Mouse (Mus musculus) embryo, embryonic 9.5 days (tissue): ENCODE data around the gene Drap1.

Experiments
- DNase-seq: peaks from one replicate; pipeline ENCODE4 v3.0.0-alpha.2; 2017; ENCODE audit errors: extremely low spot score

The Drap1 gene

DNA sequence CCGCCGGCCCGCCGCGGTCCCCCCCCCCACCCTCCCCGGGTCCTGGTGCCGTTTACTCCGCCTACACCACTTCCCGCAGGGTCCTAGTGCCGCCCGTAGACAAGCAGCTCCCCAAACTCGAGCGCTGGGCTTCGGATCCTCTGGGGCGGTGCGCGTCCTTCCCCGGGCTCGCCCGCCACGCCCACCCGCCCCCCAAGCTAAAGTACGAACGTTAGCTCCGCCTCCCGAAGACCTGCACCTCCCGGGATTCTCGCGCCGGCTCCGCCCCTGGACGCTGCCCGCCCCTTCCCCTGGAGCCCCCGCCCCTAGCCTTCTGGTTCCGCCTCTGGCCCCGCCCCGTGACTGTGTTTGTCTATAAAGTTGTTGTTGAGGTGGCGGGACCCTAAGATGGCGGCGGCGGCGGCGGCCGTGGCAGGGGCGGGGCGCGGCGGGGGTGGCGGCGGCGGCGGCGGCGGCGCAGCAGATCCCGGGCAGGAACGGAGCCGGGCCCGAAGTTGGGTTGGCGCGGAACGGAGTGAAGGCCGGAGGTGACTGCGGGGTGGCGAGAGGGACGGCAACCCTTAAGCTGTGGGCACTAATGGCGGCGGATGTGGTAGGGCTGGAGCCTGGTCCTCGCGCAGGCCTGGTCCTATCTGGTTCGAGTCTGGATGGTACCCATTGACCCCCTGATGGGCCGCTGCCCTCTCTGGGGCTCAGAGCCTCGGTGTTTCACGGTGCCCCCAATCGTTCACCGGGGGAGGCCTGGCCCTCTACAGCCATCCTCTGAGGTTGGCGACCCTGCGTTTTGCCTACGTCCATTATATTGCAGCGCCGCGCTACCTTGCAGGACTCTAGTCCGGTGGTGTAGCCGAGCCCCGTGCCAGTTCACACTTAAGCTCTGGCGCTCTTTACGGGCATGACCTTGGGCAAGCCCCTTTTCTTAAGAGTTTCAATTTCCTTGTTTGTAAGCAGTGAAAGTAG, at the start of gene Drap1, which contains the start of gene AI837181:
Gene Drap1, minus strand, starts transcription at position 198 of the 960 bp plus-strand sequence.
Gene AI837181, plus strand, starts transcription at position 363 of the 960 bp plus-strand sequence.
- peak; percentile 99 for DNase-seq

DNA sequence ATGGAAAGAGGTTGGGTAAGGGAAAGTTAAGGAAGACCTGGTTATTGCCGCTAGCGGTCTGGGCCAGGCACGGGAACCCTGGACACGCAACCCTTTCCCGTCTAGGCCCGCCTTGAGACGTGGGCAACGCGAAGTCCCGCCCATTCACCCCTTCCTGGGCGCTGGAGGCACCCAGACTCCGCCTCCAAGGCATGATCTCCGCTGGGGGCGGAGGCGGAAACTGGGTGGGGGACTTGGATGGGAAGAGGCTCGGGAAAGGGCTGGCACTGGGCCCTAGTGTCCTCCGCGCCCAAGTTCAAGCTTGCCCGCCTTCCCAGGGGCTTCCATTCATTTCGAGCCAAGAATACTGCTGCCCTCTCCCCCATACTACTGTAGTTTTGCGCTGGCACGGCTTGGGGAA, 48.9 kb upstream of the Drap1 start, which contains the start of gene Efemp2:
Gene Efemp2, plus strand, starts transcription at position 235 of the 400 bp plus-strand sequence.
- peak; percentile 80 for DNase-seq

DNA sequence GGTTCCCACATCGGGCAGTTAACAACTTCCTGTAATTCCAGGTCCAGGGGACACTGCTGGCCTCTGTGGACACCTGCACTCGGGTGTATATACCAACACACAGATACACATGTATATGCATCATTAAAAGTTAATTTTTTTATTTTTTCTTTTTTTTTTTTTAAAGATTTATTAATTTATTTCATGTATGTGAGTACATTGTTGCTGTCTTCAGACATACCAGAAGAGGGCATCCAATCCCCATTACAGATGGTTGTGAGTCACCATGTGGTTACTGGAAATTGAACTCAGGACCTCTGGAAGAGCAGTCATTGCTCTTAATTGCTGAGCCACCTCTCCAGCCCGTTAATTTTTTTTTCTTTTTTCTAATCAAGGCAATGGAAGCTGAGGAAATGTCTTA, 48.1 kb upstream of the Drap1 start:
- no peak for DNase-seq

DNA sequence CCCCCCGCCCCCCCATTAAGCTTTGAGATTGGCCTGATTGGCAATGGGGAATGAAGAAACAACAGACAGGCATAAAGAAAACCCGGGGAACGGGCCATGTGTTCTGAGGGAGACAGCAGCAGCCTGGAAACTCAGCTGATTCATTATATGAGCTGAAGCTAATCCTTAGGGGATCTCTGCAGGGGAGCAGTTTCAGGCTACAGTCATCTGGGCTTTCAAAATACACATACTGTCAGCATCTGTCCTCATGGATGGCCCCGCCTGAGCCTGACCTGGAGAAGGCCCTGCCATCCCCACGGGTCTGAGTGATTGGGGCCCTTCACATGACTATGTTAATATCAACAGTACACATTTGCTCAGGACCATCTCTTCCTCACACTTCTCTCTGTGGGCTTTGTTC, 47.1 kb upstream of the Drap1 start:
- no peak for DNase-seq

DNA sequence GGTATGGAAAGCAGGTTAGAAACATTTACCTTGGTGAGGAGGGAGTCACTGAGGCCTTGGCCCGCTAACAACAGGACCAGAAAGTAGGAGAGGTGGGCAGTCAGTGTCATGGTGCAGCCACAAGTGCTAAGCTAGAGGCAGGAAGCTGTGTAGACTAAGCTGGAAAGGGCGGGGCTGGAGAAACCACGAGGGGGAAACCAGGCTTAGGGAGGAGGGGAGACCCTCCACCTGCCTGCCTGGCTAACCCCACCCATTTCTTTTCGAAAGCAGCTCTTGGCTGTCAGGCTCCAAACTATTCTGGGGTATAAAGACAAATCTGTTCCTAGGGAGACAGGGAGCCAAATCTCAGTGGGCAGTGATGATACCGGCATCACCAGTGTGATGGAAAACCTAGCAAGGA, 43.6 kb upstream of the Drap1 start, which contains the start of gene Ctsw:
Gene Ctsw, minus strand, starts transcription at position 134 of the 400 bp plus-strand sequence.
- no peak for DNase-seq

DNA sequence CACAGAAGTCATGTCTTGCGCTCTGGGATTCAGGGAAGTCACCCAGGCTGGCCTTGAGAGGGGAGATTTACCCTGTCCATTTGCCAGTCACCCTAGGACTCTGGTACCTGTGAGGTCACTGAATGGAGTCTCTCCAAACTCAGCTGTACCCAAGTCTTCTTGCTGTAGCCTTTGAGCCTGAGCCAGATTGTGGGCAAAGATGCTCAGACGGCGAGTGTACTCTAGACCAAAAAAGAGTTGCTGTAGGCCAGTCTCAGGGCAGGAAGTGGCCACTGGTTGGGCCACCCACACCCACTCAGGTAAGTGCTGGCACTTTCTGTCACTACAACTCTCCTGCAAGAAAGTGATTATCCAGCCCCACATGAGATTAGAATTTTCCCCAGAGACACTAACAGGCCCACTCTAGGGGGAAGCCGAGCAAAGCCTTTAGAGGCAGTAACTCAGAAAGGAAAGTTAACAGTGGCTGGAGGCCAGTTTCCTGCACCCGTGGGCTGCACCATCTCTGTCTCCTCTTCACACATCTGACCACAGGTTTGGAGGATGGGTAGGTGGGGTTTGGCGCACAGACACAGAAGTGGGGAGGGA, 42.2 kb upstream of the Drap1 start:
- DNase-seq, result no peak

DNA sequence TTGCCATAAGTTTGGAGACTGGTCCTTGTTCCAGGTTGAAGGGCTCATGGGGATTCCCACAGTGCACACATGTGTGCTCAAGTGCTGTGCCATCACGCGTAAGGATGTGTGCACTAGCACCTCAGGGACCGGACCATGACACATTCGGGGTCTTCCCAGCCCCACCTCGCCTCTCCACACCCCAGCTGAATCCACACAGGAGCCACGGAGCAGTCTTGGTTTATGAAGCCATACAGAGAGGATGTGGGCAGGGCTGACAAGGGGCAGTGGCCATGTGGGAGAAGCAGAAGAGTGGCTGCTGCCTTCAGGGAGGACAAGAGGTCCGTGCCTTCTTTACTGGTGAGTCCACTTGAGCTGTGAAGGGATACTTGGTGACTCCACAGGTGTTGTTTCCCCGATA, 40.3 kb upstream of the Drap1 start:
- no peak for DNase-seq

DNA sequence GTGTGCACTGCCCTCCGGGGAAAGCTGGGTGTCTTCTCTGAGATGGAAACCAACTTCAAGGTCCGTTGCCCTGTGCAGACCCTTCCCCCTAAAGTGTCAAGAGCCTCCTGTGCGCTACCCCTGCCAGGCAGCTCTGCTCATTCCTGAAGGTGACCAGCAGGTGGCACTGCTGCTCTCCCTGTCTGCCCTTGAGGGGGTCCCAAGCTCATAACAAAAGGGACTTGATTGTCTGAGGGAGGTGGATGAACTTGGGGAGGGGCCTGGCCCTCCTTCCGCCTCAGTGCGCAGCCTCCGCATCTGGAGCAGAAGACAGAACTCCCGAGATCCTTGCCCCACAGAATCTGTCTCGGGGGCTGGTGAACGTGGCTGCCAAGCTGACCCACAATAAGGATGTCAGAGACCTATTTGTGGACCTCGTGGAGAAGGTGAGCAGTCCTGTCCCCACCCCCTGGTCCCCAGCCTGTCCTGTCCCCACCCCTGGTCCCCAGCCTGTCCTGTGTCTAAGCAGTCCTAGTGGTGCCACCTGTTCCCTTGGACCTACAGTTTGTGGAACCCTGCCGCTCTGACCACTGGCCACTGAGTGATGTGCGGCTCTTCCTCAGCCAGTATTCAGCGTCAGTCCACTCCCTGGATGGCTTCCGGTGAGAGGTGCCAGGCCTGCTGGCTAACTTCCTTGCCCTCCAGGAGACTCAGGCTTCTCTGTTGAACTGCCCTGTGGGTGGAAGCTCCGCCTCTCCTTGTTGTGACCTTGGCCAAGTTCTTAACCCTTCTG, 39.2 kb upstream of the Drap1 start:
- peak; percentile 73 for DNase-seq

DNA sequence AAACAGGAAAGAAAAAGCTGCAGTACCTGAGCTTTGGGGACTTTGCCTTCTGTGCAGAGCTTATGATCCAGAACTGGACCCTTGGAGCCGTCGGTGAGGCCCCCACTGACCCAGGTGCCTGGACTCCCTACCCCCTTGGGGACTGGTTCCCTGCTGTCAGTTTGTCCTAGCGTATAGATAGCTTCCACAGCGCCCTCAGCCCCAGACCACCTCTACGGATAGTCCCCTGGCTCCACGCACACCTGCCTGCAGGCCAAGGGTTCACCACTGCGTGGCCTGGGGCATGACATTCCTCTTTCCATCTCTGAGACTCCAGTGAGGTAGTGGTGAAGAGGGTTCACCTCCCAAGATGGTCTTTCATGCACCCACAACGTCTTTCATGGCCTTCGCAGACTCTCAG, 38.4 kb upstream of the Drap1 start:
- no peak for DNase-seq

DNA sequence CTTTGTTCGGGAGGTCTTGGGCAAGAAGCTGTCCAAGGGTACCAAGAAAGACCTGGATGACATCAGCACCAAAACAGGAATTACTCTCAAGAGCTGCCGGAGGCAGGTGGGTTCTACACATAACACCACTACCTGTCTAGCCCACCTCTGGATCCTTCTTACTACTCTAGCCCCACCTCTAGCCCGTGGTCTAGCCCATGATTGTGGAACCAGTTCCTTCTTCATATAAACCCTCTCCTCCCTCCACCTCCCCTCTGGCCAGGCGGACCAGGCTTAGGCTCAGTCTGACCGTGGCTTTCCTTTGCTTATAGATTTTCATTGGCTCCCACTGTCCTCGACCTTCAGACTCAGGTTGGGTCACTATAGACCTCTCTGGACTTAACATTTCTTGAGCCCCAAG, 36.6 kb upstream of the Drap1 start:
- no peak for DNase-seq

DNA sequence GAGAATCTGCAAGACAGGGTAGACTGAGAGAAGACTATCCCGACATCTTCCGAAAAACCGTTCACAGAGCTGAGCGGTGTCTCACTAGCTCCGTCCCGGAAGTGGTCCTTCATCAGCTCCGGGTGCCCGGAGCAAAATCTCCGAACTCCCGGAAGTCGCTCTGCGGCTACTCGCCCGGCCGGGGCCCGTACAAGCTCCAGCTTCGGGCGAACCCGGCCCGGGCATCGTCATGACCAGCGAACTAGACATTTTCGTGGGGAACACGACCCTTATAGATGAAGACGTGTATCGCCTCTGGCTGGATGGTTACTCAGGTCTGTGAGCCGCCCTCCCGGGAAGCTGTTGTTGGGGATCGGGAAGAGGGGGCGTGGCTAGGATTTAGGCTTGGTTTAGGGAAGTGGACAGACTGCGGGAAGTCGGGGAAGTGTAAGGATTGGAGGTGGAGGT, 35.7 kb upstream of the Drap1 start, which contains the start of gene Fibp:
Gene Fibp, plus strand, starts transcription at position 151 of the 447 bp plus-strand sequence.
- DNase-seq, result peak; percentile 88

DNA sequence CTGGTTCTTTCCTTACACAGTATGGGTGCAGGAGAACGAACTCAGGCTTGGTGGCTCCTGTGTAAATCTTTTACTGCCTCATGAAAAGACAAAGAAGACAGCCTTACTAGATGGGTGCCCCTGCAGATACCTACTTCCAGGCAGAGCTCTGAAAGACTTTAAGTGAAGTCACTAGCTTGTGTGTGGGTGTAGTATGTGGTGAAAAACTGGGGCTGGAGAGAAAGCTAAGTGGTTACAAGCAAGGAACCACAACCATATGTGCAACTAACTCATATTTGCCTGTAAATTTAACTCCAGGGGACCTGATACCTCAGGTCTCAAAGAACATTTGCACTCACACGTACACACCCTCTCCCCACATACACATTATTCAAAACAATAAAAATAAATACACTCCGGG, 35.1 kb upstream of the Drap1 start:
- no peak for DNase-seq

DNA sequence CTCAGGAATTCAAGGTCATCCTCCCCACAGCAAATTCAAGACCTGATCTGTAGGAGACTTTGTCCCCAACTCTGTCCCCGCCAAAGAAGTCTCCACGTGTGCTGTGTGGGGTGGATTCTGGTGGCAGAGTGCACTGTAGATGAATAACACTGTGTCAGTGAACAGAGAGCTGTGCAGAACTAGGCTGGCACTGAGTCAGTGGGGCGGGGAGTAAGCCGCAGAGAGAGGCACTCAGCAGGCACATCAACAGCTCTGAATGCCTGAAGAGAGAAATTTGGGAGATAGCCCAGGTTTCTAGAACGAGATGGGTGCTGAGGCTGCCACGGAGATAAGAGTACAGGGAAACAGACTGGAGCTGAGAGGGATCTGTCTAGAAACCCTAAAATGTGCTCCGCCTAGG, 34.2 kb upstream of the Drap1 start:
- DNase-seq, result no peak

DNA sequence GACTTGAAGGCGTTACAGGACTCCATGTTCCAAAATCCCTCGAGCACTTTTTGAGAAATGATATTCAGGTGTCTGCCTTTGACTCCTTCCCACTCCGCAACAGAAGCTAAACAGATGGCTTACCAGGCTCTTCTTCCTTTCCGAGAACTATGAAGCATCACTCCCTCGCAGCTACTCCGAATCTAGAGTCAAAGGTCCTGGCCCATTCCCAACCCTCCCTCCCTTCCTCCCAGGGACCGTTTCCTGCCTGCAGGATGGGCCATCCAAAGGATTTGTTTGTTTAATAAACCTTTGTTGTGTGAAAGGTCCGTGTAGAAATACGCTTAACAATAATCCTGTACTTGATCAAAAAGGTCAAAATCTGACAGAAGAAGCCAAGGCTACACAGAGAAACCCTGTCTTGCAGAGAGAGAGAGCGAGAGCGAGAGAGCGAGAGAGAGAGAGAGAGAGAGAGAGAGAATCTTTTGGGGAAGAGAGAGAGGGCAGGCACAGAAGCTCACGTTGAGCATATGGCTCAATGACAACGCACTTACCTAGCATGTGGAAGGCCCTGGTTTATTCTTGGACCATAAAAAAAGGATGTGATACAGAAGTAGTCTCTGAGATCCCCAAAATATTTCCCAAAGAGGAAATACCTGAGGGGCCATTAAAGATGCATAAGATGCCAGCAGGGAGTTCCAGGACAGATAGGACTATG, 33.1 kb upstream of the Drap1 start, which contains the start of gene Ccdc85b:
Gene Ccdc85b, minus strand, starts transcription at position 149 of the 697 bp plus-strand sequence.
- no peak for DNase-seq

DNA sequence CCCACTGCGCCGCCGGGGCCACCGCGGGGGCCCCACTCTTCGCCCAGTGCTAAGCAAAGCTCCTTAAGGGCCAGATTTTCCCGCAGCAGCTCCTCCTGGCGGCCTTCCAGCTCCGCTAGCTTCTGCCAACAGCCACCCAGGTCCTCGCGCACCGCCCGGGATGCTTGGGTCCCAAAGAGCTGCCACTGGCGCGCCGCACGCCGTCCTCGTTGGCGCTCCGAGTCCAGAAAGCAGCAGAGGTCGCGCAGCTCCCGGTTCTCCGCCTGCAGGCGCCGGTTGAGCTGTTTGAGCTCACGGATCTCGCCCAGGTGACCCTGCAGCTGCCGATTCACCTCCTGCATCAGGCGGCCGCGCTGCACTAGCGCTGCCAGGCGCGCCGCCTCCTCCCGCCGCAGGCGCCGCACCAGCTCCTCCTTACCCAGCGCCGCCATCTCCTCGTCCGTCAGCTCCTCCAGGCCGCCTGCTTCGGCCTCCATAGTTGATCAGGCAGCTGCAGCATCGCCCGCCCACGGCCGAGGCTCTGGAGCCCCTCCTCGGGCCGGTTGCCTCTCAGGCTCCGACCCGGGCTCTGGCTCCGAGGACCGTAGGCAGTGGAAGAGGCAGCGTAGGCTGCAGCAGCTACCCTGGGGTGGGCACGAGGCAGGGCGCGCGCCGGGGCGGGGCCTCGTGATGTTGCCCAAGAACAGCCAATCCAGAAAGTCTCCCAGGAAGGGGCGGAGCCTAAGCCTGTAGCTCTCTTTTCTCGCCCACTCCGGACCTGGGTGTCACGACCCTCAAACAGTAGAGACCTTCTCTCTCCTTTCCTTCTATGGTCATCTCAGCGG, 32.4 kb upstream of the Drap1 start:
- peak; percentile 94 for DNase-seq

DNA sequence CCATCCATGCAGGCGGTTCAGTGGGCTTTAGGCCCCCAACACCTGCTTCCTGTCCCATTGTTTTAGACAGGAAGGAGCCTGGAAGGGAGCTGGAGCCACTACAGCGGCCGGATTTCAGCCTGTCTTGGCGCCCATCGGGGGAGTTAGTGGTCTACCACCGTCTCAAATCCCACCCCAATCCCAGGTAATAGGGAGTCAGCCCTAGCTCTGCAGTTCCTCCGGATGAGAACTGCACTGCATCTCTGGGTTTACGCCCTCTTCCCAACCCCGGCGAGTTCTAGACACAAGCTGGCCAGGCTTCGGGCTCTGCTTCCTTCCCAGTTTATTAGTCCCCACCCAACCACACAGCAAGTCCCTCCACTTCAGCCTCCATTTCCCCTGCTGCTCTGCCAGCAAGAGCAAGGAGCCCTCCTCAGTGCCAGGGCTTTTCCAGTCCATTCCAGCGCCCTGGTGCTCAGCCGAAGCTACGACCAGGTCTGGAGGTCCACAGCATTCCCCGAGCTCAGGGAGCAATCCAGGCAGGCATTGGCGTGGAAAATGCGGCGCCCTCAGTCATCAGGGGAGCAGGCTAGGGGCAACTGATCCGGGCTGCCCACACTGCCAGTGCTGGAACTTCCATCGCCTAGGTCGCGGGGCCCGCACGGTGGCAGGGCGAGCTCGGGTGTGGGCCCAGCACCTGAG, 31.6 kb upstream of the Drap1 start:
- peak; percentile 29 for DNase-seq

DNA sequence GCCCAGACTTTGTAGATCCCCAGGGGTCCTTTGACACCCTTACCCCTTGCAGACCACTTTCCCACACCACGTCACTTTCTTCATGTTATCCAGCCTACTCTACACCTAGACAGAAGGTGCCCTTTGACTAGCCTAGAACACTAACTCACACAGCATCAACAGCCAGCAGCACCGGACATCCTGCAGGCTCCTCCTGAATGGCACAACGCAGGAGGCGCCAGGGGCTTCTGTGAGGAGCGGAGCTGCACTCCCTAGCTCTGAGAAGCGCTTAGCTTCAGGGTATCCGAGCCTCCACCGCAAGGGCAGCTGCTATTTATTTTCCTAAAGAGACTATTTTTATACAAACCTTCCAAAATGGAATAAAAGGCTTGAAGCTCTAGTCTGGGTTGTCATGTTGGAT, 30.8 kb upstream of the Drap1 start:
- DNase-seq, result no peak

DNA sequence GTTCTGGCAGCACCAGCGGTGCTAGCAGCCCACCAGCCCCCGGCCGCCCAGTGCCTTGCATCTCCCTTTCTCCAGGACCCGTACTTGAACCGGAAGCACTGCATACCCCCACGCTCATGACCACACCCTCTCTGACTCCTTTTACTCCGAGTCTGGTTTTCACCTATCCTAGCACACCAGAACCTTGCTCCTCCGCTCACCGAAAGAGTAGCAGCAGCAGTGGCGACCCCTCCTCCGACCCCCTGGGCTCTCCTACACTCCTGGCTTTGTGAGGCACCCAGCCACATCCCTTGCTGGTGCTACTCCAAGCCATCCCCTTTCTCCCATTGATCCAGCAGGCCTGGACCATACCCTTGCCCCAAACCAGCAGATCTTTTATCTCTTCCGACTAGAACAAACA, 30.3 kb upstream of the Drap1 start:
- no peak for DNase-seq

DNA sequence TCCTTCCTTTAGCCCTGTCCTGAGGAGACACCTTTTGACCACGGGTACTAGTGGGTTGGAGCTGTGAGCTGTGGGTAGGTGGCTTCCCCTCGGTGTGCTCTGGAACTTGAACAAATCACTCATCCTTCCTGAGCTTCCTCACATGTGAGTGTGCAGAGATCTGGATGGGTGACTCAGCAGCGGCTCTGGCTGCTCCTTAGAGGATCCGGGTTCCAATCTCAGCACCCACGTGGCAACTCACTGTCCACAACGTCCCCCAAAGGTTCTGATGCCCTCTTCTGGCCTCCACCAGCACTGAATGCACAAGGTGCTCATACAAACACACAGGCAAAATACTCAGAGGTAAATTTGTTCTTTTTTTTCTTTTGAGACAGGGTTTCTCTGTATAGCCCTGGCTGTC, 27.0 kb upstream of the Drap1 start:
- DNase-seq, result no peak

DNA sequence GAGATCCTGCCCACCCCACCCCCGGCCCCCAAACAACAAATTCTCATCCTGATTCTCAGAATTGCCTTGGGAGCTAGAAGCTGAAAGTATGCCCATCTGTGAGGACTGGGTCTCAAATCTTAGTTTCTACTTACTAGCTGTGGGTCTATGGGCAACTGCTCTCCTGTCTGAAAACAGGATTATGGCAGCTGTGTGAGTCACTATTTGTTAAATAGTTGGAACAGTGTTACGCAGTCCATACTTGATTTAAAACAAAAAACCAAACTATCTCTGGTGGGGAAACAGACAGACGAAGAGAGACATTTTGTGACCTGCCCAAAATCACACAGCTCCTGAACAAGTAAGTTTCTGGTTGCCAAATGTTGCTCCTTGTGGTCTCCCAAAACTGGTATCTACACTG, 24.9 kb upstream of the Drap1 start:
- no peak for DNase-seq
